Mouse (Mus musculus) midbrain, embryonic 11.5 days (tissue): ENCODE results near the gene Erich4. TPM values are rescaled to one million over a fixed set of nuclear protein-coding genes. Genes with fewer than 3 reads are reported as not detected.
"Not testable (repeated sequence)": the region's sequence is repeated elsewhere in the genome, so short reads cannot be mapped to it uniquely, and the experiment has no call there.

Experiments used
- ATAC-seq: fragments of 200-750 bp; cut with Nextera tagmentation; 2 replicates; pipeline ENCODE4 v1.8.0; 2017; ENCODE audit warnings: moderate TSS enrichment, moderate library complexity; ENCODE audit not compliant: low FRiP score
- DNase-seq: peaks from one replicate; pipeline ENCODE4 v3.0.0; 2015; ENCODE audit warnings: low spot score; ENCODE audit errors: missing footprints
- H3K27ac ChIP-seq: fragments of 300-500 bp; sonication (generic); 2 replicates; pipeline ENCODE4 v1.5.1; 2014; ENCODE audit warnings: low read depth, low read length
- H3K27me3 ChIP-seq: fragments of 300-500 bp; sonication (generic); 2 replicates; pipeline ENCODE4 v1.6.1; 2014; ENCODE audit warnings: mild to moderate bottlenecking, low read length, moderate library complexity, mixed read lengths; ENCODE audit not compliant: control insufficient read depth, insufficient read depth
- H3K36me3 ChIP-seq: fragments of 300-500 bp; sonication (generic); 2 replicates; pipeline ENCODE4 v1.6.1; 2014; ENCODE audit warnings: mild to moderate bottlenecking, low read length, moderate library complexity, mixed read lengths; ENCODE audit not compliant: control insufficient read depth, insufficient read depth
- H3K4me1 ChIP-seq: fragments of 300-500 bp; sonication (generic); 2 replicates; pipeline ENCODE4 v1.6.1; 2014; ENCODE audit warnings: low read length; ENCODE audit not compliant: control insufficient read depth, insufficient read depth
- H3K4me2 ChIP-seq: fragments of 300-500 bp; sonication (generic); 2 replicates; pipeline ENCODE4 v1.6.1; 2014; ENCODE audit warnings: mild to moderate bottlenecking, moderate library complexity
- H3K4me3 ChIP-seq: fragments of 300-500 bp; sonication (generic); 2 replicates; pipeline ENCODE4 v1.5.1; 2014; ENCODE audit warnings: low read depth, low read length
- H3K9ac ChIP-seq: fragments of 300-500 bp; sonication (generic); 2 replicates; pipeline ENCODE4 v1.6.1; 2014; ENCODE audit warnings: low read length
- H3K9me3 ChIP-seq: fragments of 300-500 bp; sonication (generic); 2 replicates; pipeline ENCODE4 v1.6.1; 2016; ENCODE audit warnings: low read length; ENCODE audit not compliant: control insufficient read depth
- WGBS: fragments of 180-500 bp; shearing (Covaris S2); extraction: QIAGEN DNeasy Blood & Tissue Kit; methylation state at CpG from one replicate; pipeline ENCODE4 v1.1.7; 2014; 5-methylcytosine and 5-hydroxymethylcytosine counted together
- polyA plus RNA-seq: library from polyadenylated mRNA; unstranded; fragments of >200 nt; fragmentation: Nextera tagmentation; extraction: Ambion mirVana; gene quantifications from 2 replicates; pipeline ENCODE4 v1.2.1, GENCODE M21; 2014

The Erich4 gene
- polyA plus RNA-seq, 1 experiment from 2014 or later: not detected

DNA sequence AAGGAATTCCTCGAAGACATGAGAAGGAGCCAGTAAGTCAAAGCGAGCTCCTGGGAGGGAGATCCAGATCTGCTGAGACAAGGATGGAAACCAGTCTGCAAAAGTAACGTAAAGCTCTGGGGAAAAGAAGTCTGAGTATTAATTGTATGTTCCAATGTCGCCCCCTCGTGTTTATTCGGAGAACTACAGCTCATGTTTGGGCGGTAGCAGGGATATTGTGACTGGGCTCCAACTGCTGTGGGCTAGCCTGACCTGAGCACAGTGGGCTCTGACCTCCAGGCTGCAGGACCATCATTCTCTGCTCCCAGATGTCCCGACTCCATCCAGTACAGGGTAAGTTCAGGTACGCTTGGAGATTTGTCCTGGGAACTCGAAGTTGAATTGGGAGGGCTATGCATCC lies 16.0 kb downstream of the Erich4 start:
- H3K27me3 ChIP-seq: no peaks in the 10 kb centered on the region
- H3K4me1 ChIP-seq: no peaks in the 10 kb centered on the region
- H3K4me3 ChIP-seq: no peak overlapping the region
- no peak overlapping the region for H3K9ac ChIP-seq
- DNase-seq (peak; percentile 99), ATAC-seq (peak; percentile 57; the same call in 1 of the 2 replicates)
- H3K36me3 ChIP-seq: no peaks in the 10 kb centered on the region
- WGBS: 14% methylated on average over 10 of the region's 10 CpGs
- no peaks in the 10 kb centered on the region for H3K9me3 ChIP-seq
- H3K4me2 ChIP-seq: no peak overlapping the region
- no peak overlapping the region for H3K27ac ChIP-seq

DNA sequence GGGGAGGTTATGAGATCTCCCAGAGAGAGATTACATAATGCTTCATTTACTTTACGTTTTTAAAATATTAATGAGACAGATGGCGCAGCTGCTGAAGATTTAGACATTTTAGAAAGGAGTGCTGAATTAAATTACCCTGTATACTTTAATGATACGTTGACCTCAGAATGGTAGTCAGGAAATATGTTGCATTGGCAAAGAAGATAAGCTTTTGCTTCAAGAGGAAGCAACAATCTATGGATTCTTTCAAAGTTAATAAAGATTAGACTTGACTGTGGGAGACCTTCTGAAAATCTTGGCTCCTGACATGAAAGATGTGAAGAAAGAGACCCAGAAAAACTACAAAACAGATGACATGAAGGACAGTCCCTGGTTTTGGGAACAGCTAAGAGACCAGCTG lies 21.8 kb downstream of the Erich4 start:
- Histone ChIP-seq H3K4me3 (no peak overlapping the region), H3K4me1 (no peaks in the 10 kb centered on the region), H3K4me2 (no peak overlapping the region), H3K27ac (no peak overlapping the region), H3K9me3 (no peaks in the 10 kb centered on the region), H3K36me3 (no peaks in the 10 kb centered on the region), H3K9ac (no peak overlapping the region), H3K27me3 (no peaks in the 10 kb centered on the region)
- ATAC-seq (no peak), DNase-seq (no peak)
- WGBS: 90% methylated on average over 3 of the region's 3 CpGs

DNA sequence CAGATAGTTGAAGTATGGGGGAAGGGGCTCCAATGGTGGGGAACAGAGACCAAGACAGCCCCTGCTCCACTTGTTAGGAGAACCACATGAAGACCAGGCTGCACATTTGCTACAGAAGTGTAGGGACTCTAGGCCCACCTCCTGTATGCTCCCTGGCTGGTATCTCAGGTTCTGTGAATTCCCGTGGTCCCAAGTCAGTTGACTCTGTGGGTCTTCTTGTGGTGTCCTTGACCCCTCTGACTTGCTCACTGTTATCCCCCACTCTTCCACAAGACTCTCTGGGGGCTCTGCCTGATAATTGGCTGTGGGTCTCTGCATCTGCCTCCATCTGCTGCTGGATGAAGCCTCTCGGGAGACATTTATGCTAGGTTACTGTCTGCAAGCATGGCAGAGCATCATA lies 24.5 kb downstream of the Erich4 start:
- no peak for DNase-seq
- Histone ChIP-seq H3K27me3 (no peaks in the 10 kb centered on the region), H3K9me3 (no peaks in the 10 kb centered on the region), H3K9ac (no peak overlapping the region), H3K36me3 (no peaks in the 10 kb centered on the region), H3K4me2 (no peak overlapping the region), H3K4me3 (no peak overlapping the region), H3K4me1 (no peaks in the 10 kb centered on the region), H3K27ac (no peak overlapping the region)
- 89% methylated on average over 2 of the region's 2 CpGs for WGBS
- ATAC-seq: no peak

DNA sequence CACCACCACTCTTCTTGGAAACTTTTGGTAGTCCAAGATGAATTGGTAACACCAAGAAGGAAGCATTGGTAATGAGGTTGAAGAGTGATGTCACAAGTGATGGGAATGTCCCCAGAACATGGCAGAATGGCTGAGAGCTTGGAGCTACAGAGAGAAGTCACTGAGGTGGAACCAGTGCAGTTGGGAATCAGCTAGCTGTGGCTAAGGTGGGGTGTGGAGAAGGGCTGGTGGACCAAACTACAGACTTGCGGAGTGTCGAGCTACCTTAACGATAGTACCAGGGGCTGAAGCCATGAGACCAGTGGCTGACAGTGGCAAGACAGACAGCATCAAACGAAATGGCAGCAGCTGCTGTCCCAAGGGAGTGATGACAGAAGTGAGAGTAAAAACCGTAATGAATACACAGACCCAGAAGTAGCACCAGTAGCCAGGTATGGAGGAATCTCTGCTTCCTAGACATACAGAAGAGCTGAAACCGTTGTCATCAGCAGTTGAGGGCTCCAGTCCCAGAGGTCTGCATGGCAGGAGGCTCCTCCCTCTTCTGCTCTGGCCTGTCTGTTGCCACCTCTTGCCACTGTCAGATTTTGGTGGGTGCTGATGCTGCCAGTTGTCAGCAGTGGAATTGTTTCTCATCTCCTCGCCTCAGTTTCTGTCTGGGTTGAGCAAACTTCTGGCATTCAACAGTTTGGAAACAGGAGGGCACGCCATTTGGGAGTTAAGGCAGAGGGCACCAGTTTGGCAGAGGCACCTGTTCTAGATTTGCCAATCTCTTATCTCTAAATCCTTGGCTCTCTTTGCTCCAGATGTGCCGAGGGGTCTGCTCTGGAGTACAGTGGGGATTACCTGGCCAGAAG lies 30.1 kb downstream of the Erich4 start:
- no peak overlapping the region for H3K4me3 ChIP-seq
- no peaks in the 10 kb centered on the region for H3K27me3 ChIP-seq

DNA sequence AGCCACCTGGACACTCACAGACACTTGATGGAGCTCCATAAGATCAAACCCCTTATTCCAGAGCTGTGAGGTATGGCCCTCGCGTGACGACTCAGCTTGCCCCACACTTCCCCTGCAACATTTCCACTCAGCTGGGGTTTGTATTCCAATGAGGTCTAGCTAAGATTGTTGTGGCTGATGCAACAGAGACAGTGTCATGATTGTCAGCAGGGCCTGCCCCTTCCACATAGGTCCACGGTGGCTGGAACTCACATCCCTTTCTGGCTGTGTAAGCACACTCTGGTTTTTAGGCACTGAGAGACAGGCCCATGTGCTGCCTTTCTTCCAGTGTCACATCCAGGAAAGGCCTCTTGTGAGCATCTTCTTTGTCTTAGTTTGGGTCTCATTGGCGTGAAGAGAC lies 31.0 kb downstream of the Erich4 start:
- Histone ChIP-seq H3K27me3 (no peaks in the 10 kb centered on the region), H3K4me2 (no peak overlapping the region), H3K36me3 (no peaks in the 10 kb centered on the region), H3K4me3 (no peak overlapping the region), H3K9me3 (no peaks in the 10 kb centered on the region), H3K4me1 (no peaks in the 10 kb centered on the region), H3K27ac (no peak overlapping the region), H3K9ac (no peak overlapping the region)
- 86% methylated on average over 5 of the region's 5 CpGs for WGBS
- DNase-seq (no peak), ATAC-seq (no peak)

More for the DNA sequence above, 30.1 kb downstream of the Erich4 start:
- ATAC-seq (no peak), DNase-seq (no peak)
- Histone ChIP-seq H3K36me3 (no peaks in the 10 kb centered on the region), H3K9me3 (no peaks in the 10 kb centered on the region), H3K27ac (no peak overlapping the region), H3K9ac (no peak overlapping the region), H3K4me2 (no peak overlapping the region), H3K4me1 (no peaks in the 10 kb centered on the region)
- WGBS: 78% methylated on average over 9 of the region's 9 CpGs

DNA sequence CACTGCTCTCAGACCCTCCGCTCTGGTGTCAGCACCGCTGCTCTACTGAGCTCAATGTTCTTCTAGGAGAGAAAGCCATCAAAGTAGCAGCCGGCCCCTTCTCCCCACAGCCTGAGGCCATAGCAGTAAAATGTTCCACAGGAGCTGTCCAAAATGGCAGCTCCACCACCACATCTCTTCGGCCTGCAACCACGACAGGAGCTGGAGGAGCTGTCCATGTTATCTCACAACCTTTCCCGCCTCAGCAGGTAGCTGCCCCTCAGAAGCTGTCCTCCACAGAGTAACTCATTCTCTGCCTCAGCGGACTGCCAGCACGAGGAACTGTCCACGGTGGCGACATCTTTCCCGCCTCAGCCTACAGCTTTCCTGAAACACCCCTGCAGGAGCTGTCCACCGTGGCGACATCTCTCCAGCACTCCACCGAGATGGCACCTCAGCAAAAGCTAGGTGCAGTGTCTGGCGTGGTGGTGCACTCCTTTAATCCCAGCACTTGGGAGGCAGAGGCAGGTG lies 33.3 kb downstream of the Erich4 start:
- Histone ChIP-seq H3K27ac (no peak overlapping the region), H3K4me3 (no peak overlapping the region), H3K27me3 (no peaks in the 10 kb centered on the region), H3K9me3 (no peaks in the 10 kb centered on the region), H3K4me2 (no peak overlapping the region), H3K4me1 (no peaks in the 10 kb centered on the region), H3K9ac (no peak overlapping the region), H3K36me3 (no peaks in the 10 kb centered on the region)
- WGBS: 86% methylated on average over 15 of the region's 15 CpGs
- DNase-seq: no peak
- no peak for ATAC-seq

DNA sequence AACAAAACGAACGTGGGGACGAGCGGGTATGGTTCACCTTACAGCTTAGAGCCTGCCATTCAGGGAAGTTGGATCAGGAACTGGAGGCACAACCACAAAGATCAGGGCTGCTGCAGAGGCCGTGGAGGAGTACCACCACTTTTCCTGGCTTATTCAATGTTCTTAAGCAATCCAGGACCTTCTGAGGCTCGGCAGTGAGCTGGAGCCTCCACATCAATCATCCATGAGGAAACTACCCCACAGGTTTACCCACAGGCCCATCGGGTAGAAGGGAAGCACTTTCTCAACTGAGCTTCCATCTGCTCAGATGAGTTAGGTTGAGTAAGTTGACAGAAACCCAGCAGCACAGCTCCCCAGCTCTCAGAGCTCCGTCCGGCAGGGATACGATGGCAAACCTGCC lies 36.3 kb downstream of the Erich4 start:
- Histone ChIP-seq H3K4me3 (no peak overlapping the region), H3K4me2 (no peak overlapping the region), H3K9me3 (no peaks in the 10 kb centered on the region), H3K4me1 (no peaks in the 10 kb centered on the region), H3K27me3 (no peaks in the 10 kb centered on the region), H3K27ac (no peak overlapping the region), H3K36me3 (no peaks in the 10 kb centered on the region), H3K9ac (no peak overlapping the region)
- ATAC-seq: no peak
- 88% methylated on average over 10 of the region's 10 CpGs for WGBS
- no peak for DNase-seq

DNA sequence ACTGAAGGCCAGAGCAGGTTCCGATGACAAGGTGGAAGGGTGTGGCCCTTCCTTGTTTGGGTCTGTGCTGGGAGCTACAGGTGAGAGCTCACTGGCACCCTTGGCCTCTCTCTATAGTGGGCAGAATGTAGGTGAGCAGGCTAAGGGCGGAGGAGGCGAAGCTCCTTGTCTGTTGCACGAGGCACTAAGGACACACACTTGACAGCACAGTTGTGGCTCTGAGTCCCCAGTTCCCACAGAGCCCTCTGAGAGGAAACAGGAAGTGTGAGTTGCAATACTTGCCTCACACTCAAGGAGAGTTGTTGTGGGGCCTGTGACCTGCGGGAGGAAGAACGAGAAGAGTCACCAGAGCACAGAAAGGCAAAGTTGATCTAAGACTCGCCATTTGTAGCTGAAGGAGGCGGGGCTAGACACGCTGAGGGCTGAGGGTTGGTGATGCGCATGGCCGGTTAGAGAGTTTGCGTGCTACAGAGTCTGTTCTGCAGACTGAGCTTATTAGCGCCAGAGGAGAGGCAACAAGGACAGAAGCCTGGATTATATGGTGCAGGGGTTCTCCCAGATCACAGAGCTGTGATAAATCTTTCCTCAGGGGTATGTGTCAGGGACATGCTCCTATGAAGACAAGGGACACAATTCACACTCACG lies 38.8 kb downstream of the Erich4 start:
- H3K9me3 ChIP-seq, DNase-seq, H3K9ac ChIP-seq, H3K4me3 ChIP-seq, H3K27ac ChIP-seq, H3K27me3 ChIP-seq, H3K36me3 ChIP-seq, H3K4me1 ChIP-seq, ATAC-seq, H3K4me2 ChIP-seq: not testable (repeated sequence)
- 70% methylated on average over 12 of the region's 14 CpGs for WGBS

DNA sequence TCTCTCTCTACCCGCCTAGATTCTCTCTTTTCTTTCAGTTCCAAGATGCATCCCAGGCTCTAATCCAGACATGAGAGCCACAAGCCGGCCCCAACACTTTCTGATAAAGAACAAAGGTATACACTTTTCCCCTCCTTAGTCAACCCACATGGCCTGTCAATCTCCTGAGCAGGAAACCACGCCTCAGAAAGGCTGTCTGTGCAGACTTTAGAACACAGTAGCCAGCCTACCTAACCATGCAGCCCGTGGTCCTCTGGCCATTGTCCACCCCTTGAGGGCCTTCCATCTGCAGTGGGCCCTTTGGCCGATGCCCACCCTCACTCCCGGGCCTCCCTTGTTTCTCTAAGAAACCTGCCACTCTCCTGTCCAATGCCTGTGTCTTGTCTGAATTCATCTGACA lies 39.4 kb downstream of the Erich4 start:
- not testable (repeated sequence) for ATAC-seq, H3K9me3 ChIP-seq, DNase-seq, H3K27ac ChIP-seq, H3K4me1 ChIP-seq, H3K36me3 ChIP-seq, H3K9ac ChIP-seq, H3K4me3 ChIP-seq, H3K4me2 ChIP-seq, H3K27me3 ChIP-seq
- 36% methylated on average over 6 of the region's 6 CpGs for WGBS
